Mouse (Mus musculus): ENCODE measurements around the gene Bdkrb2.

Bdkrb2 gene

DNA sequence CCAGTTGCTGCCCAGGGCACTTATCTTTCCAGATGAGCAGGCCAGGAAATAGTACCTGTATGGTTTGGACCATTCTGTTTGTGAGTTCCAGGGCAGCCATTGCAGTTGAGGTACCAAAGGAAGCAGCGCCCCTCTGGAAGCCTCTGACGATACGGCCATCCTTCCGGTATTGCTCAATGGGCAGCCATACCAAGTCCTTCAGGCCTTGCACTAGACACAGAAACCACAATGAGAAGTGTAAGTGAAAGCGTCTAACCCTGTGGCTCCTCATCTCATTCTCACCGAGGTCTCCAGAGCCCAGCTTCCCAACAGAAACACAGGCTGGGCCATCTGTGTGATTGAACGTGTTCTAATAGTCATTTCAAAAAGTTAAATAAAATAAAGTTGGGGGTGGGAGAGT is 59.0 kb downstream of the Bdkrb2 start:
- in situ Hi-C loops (cut with MboI; ENCODE audit: low pct_unique_long_range_greater_than_20kb in 1 of 2, low sequenced_read_pairs in 2 of 2, unreplicated experiment in 1 of 2), result loop anchor here in 1 of 2 experiments (10.0 kb wide), 1 partner anchor 327 kb away; no protein-coding TSS in a partner anchor

GRCm38 (mm10) chr12:105622981-105623539 is 60.0 kb downstream of the Bdkrb2 start:
- in situ Hi-C loops (cut with MboI; ENCODE audit: low pct_unique_long_range_greater_than_20kb in 1 of 2, low sequenced_read_pairs in 2 of 2, unreplicated experiment in 1 of 2), result loop anchor here in 1 of 2 experiments (10.0 kb wide), 1 partner anchor 328 kb away; no protein-coding TSS in a partner anchor

DNA sequence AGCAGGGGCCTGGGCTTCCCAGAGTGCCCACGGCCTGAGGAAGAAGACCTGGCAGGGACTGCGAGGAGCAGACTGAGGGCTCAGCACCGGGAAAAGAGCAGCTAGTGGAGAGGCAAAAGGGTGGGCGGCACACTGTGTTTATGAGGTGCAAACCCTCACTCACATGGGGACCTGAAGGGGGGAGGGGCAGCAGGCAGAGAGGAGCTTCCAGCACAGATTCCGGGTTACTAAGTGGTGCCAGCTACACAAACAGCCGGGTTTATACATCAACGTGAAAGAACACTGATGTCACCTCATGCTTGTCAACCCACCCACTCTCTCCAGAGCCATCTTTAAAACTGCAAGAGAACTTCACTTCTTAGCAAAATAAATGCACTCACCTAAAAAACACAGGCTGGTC is 62.8 kb downstream of the Bdkrb2 start:
- in situ Hi-C loops (cut with MboI; ENCODE audit: low pct_unique_long_range_greater_than_20kb in 1 of 2, low sequenced_read_pairs in 2 of 2, unreplicated experiment in 1 of 2), result loop anchor here in 1 of 2 experiments (10.0 kb wide), 1 partner anchor 331 kb away; no protein-coding TSS in a partner anchor

DNA sequence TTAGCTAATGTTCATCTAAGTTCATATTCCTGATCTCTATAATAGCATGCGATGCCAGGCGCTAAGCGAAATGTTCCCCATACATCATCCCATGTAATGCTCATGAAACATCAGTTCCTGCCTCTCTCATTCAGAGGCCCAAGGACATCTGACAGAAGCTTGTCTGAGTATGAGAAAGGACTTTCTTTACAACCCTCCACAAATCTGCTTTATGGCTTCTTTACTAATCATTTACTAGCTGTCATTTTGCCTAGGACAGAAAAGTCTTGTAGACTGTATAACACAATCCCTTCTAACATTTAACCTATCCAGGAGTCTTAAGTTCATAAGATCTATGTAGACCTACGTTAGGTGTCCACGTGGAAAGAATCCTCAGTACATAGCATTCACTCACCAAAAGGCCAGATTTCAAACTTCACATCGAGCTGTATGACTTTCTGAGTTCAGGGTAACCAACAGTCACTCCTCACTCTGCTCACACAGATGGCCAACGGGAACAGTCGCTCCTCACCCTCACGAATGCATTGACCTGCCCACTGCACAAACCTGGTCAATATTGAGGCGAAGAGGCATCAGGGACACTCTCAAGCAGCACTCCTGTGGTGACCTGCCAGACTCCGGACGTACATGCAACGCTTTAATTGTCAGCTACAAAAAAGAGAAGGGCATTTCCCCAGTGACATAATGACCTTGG is 71.5 kb downstream of the Bdkrb2 start:
- in situ Hi-C loops (cut with MboI; ENCODE audit: low pct_unique_long_range_greater_than_20kb in 1 of 2, low sequenced_read_pairs in 2 of 2, unreplicated experiment in 1 of 2), result no loop called here

GRCm38 (mm10) chr12:105636551-105636950 is 73.5 kb downstream of the Bdkrb2 start:
- in situ Hi-C loops (cut with MboI; ENCODE audit: low pct_unique_long_range_greater_than_20kb in 1 of 2, low sequenced_read_pairs in 2 of 2, unreplicated experiment in 1 of 2), result no loop called here

GRCm38 (mm10) chr12:105637554-105637953 is 74.5 kb downstream of the Bdkrb2 start:
- in situ Hi-C loops (cut with MboI; ENCODE audit: low pct_unique_long_range_greater_than_20kb in 1 of 2, low sequenced_read_pairs in 2 of 2, unreplicated experiment in 1 of 2), result no loop called here

DNA sequence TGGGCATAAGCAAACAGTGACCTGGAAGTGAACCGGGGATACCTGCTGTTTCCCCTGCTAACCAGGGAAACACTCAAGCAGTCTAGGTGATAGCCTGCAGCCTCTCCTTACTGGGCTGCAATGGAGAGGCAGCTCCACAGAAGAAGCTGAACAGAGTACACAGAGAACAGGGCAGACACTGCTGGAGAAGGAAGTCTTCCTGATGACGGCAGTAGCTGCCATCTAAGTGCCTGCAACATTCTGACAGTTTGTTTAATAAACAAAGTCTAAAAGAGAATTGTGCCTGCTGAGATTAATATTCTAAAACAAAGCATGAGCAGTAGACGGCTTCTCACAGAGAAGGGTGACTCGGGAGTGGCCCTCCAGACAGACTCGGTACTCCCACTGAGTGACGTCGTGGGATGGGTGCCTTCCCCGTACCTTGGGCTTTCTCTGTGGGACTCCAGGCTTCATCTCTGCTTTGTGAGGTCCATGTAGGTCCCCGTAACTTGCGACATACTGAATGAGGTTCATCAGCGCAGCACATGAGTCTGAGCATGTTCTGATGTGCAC is 79.8 kb downstream of the Bdkrb2 start:
- in situ Hi-C loops (cut with MboI; ENCODE audit: low pct_unique_long_range_greater_than_20kb in 1 of 2, low sequenced_read_pairs in 2 of 2, unreplicated experiment in 1 of 2), result loop anchor here in 1 of 2 experiments (10.0 kb wide), 1 partner anchor 328 kb away; no protein-coding TSS in a partner anchor

Measured in mouse embryonic stem cell (cell line).